Mouse (Mus musculus): ENCODE results near the gene Ggta1.

Gene Ggta1

GRCm38 (mm10) chr2:35462791-35463281 lies at the start of gene Ggta1:
Ggta1 (minus strand) TSS chr2:35463231.
- DNase-seq, result peak in 1 of 2 experiments; percentile 29

GRCm38 (mm10) chr2:35512226-35512625 lies 49.2 kb upstream of the Ggta1 start:
- DNase-seq, result no peak

GRCm38 (mm10) chr2:35510920-35511319 lies 47.9 kb upstream of the Ggta1 start:
- no peak for DNase-seq

GRCm38 (mm10) chr2:35509888-35510287 lies 46.9 kb upstream of the Ggta1 start:
- DNase-seq, result no peak

- no peak for DNase-seq
Measured at GRCm38 (mm10) chr2:35509343-35509667, 46.3 kb upstream of the Ggta1 start.

- DNase-seq, result peak; percentile 40 to 59
Measured at GRCm38 (mm10) chr2:35508597-35509342, 45.7 kb upstream of the Ggta1 start.

GRCm38 (mm10) chr2:35507191-35507511 lies 44.1 kb upstream of the Ggta1 start:
- DNase-seq, result peak in 1 of 2 experiments; percentile 49

GRCm38 (mm10) chr2:35506311-35507190 lies 43.5 kb upstream of the Ggta1 start:
- DNase-seq, result peak; percentile 54 to 67

GRCm38 (mm10) chr2:35505519-35506286 lies 42.7 kb upstream of the Ggta1 start:
- DNase-seq, result no peak

GRCm38 (mm10) chr2:35504417-35504776 lies 41.4 kb upstream of the Ggta1 start:
- no peak for DNase-seq

GRCm38 (mm10) chr2:35503723-35504416 lies 40.8 kb upstream of the Ggta1 start:
- no peak for DNase-seq

GRCm38 (mm10) chr2:35503021-35503722 lies 40.1 kb upstream of the Ggta1 start:
- DNase-seq, result no peak

GRCm38 (mm10) chr2:35502561-35502960 lies 39.5 kb upstream of the Ggta1 start:
- no peak for DNase-seq

GRCm38 (mm10) chr2:35499474-35499873 lies 36.4 kb upstream of the Ggta1 start:
- DNase-seq, result no peak

GRCm38 (mm10) chr2:35498961-35499360 lies 35.9 kb upstream of the Ggta1 start:
- DNase-seq, result no peak

- no peak for DNase-seq
Measured at GRCm38 (mm10) chr2:35497662-35498196, 34.7 kb upstream of the Ggta1 start.

- no peak for DNase-seq
Measured at GRCm38 (mm10) chr2:35496279-35497013, 33.4 kb upstream of the Ggta1 start.

GRCm38 (mm10) chr2:35495486-35496278 lies 32.7 kb upstream of the Ggta1 start:
- DNase-seq, result peak in 1 of 2 experiments; percentile 56

GRCm38 (mm10) chr2:35493566-35493965 lies 30.5 kb upstream of the Ggta1 start:
- DNase-seq, result no peak

GRCm38 (mm10) chr2:35491151-35491550 lies 28.1 kb upstream of the Ggta1 start:
- DNase-seq, result no peak

All from lung, postnatal 4 days (tissue).